Mouse (Mus musculus): ENCODE results near the gene Slc7a11. TPM values are rescaled to one million over a fixed set of nuclear protein-coding genes. Genes with fewer than 3 reads are reported as not detected.

The Slc7a11 gene
- polyA plus RNA-seq, 2 experiments = 2.6 to 5.8 TPM

DNA sequence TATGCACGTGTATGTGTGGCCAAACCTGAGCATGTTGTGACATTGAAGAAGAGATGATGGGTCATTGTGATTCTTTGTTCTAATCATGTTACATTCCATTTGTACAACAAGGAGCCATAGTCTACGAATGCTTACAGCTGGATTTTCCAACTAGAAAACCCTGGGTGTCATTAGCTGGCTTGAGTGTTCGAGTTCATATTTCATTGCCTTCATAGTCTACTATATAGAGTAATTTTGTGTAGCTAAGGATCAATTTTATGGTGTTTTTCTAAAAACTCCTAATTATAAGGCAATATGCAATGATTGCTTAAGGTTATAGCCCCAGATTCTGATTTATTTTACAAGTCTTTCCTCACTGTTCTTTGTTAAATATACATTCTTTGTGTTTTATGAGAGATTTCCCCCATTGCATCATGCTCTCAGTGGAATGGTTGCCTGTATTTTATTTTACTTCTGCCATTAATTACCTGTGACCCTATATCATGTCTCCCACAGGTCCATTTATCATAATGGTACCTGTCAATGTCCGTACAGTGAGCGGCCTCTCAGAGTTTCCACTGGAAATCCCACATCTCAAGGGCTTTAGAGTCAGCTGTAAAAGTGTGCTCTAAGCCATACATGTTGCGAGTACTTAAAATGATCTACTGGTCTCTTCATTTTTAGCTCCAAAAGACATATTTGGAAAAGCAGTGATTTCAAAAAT, 193.7 kb downstream of the Slc7a11 start:
- DNase-seq (ENCODE audit: low spot score) = peak; percentile 68
- no peak overlapping the region for H3K4me3 ChIP-seq (replicated peaks; ENCODE audit: low read length)
- no peaks in the 10 kb centered on the region for H3K9me3 ChIP-seq (ENCODE audit: control insufficient read depth, low read length)
- no peak for TF ChIP-seq POLR2A (IDR thresholded peaks at IDR 0.05; ENCODE audit: borderline replicate concordance, extremely low read depth, insufficient read depth, insufficient read length)
- peaks cover 12% of the 10 kb centered on the region for H3K4me1 ChIP-seq (ENCODE audit: control insufficient read depth, insufficient read depth, low read length)
- no peak overlapping the region for H3K27ac ChIP-seq (replicated peaks; ENCODE audit: low read depth, low read length)
- ATAC-seq (ENCODE audit: low FRiP score, low read depth) = peak; percentile 80
- H3K27me3 ChIP-seq (ENCODE audit: control insufficient read depth, insufficient read depth, low read length) = no peaks in the 10 kb centered on the region
- H3K4me2 ChIP-seq (replicated peaks; ENCODE audit: low read depth, low read length, severe bottlenecking) = no peak overlapping the region
- no peak overlapping the region for H3K9ac ChIP-seq (ENCODE audit: low read depth, low read length, severe bottlenecking)
- no peaks in the 10 kb centered on the region for H3K36me3 ChIP-seq (ENCODE audit: control insufficient read depth, insufficient read depth, low read length)
- WGBS = 33% methylated on average over 6 of the region's 6 CpGs

DNA sequence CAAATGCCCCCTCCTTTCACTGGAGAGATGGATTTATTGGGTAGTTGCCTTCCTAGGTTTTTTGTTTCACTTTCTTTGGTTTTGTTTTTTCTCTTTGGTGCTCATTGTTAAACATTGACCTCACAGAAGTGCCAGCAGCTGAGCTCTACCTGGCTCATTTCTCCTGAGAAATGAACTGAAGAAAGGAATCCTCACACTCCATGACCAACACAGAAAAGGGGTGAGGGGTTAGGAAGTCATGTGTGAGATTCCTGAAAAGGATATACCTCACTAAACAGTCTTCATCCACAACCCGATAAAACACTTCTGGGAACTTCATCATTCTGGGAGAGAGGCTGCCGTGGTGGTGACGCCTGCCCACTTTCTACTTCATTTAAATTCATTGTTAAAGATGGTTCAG, 207.4 kb downstream of the Slc7a11 start:
- WGBS = 84% methylated on average over 3 of the region's 3 CpGs
- Histone ChIP-seq H3K4me3 (replicated peaks; ENCODE audit: low read length) (no peak overlapping the region), H3K4me1 (ENCODE audit: control insufficient read depth, insufficient read depth, low read length) (no peaks in the 10 kb centered on the region), H3K9me3 (ENCODE audit: control insufficient read depth, low read length) (no peaks in the 10 kb centered on the region), H3K4me2 (replicated peaks; ENCODE audit: low read depth, low read length, severe bottlenecking) (no peak overlapping the region), H3K27me3 (ENCODE audit: control insufficient read depth, insufficient read depth, low read length) (no peaks in the 10 kb centered on the region), H3K36me3 (ENCODE audit: control insufficient read depth, insufficient read depth, low read length) (no peaks in the 10 kb centered on the region), H3K9ac (ENCODE audit: low read depth, low read length, severe bottlenecking) (no peak overlapping the region), H3K27ac (replicated peaks; ENCODE audit: low read depth, low read length) (no peak overlapping the region)
- DNase-seq (ENCODE audit: low spot score) (no peak), ATAC-seq (ENCODE audit: low FRiP score, low read depth) (no peak)
- TF ChIP-seq POLR2A (IDR thresholded peaks at IDR 0.05; ENCODE audit: borderline replicate concordance, extremely low read depth, insufficient read depth, insufficient read length) = no peak

DNA sequence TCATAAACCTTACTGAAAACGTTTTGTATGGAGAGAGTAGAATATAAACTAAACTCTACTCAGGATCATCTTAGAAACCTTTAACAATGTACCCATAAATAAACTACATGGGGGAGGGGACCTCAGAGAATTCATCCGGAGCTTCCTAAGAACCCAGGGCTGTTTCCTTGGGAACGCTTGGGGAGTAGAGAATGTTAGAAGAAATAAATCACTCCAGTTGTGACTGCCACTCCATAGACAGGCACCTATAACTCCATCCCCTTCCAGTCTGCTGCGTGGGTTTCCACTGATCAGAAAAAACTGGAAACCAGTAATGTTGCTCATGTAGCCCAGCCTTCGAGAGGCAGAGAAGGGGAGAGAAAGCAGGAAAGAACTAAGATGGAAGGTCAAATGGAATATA, 210.3 kb downstream of the Slc7a11 start:
- WGBS = 53% methylated on average over 5 of the region's 5 CpGs
- H3K36me3 ChIP-seq (ENCODE audit: control insufficient read depth, insufficient read depth, low read length) = no peaks in the 10 kb centered on the region
- no peak for DNase-seq (ENCODE audit: low spot score)
- no peak for TF ChIP-seq POLR2A (IDR thresholded peaks at IDR 0.05; ENCODE audit: borderline replicate concordance, extremely low read depth, insufficient read depth, insufficient read length)
- ATAC-seq (ENCODE audit: low FRiP score, low read depth) = no peak
- no peaks in the 10 kb centered on the region for H3K9me3 ChIP-seq (ENCODE audit: control insufficient read depth, low read length)
- H3K4me2 ChIP-seq (replicated peaks; ENCODE audit: low read depth, low read length, severe bottlenecking) = no peak overlapping the region
- no peak overlapping the region for H3K27ac ChIP-seq (replicated peaks; ENCODE audit: low read depth, low read length)
- H3K27me3 ChIP-seq (ENCODE audit: control insufficient read depth, insufficient read depth, low read length) = no peaks in the 10 kb centered on the region
- H3K4me1 ChIP-seq (ENCODE audit: control insufficient read depth, insufficient read depth, low read length) = no peaks in the 10 kb centered on the region
- H3K4me3 ChIP-seq (replicated peaks; ENCODE audit: low read length) = no peak overlapping the region
- H3K9ac ChIP-seq (ENCODE audit: low read depth, low read length, severe bottlenecking) = no peak overlapping the region

DNA sequence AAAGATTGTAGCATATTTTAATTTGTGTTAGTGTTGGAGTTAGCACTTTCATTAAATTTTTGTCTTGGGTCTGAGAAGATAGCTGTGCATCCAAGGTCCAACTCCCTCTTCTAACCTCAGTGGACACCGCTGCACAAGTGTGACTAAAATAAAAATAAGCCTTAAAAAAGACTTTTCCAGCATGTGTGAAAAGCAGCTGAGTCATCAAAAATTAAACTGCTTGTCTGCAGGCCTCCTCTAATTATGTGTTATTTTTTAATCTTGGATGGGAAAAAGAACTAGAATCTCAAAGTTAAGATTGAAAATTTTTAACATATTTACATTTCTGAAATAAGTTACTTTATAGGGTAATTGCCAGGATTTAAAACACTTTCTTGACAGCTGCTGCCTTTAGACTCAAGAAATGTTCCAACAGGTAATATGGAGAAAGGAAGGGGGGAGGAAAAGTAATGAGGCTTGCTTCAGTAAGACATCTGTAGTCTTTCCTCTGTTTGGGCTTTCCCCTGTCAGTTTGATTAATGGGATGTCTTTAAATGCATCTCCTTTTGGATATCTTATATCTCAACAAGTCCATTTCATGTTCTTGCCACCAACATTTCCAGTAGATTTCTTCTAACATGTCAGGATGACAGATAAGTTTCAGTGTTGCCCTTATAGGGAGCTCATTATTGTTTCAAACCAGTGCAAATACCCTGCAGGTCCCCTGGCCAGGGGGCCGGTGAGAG, 218.9 kb downstream of the Slc7a11 start:
- Histone ChIP-seq H3K27me3 (ENCODE audit: control insufficient read depth, insufficient read depth, low read length) (no peaks in the 10 kb centered on the region), H3K9me3 (ENCODE audit: control insufficient read depth, low read length) (no peaks in the 10 kb centered on the region), H3K27ac (replicated peaks; ENCODE audit: low read depth, low read length) (no peak overlapping the region), H3K4me3 (replicated peaks; ENCODE audit: low read length) (no peak overlapping the region), H3K36me3 (ENCODE audit: control insufficient read depth, insufficient read depth, low read length) (no peaks in the 10 kb centered on the region), H3K4me2 (replicated peaks; ENCODE audit: low read depth, low read length, severe bottlenecking) (no peak overlapping the region), H3K4me1 (ENCODE audit: control insufficient read depth, insufficient read depth, low read length) (no peaks in the 10 kb centered on the region), H3K9ac (ENCODE audit: low read depth, low read length, severe bottlenecking) (no peak overlapping the region)
- DNase-seq (ENCODE audit: low spot score) (no peak), ATAC-seq (ENCODE audit: low FRiP score, low read depth) (no peak)
- 67% methylated on average over 2 of the region's 2 CpGs for WGBS
- TF ChIP-seq POLR2A (IDR thresholded peaks at IDR 0.05; ENCODE audit: borderline replicate concordance, extremely low read depth, insufficient read depth, insufficient read length) = no peak

DNA sequence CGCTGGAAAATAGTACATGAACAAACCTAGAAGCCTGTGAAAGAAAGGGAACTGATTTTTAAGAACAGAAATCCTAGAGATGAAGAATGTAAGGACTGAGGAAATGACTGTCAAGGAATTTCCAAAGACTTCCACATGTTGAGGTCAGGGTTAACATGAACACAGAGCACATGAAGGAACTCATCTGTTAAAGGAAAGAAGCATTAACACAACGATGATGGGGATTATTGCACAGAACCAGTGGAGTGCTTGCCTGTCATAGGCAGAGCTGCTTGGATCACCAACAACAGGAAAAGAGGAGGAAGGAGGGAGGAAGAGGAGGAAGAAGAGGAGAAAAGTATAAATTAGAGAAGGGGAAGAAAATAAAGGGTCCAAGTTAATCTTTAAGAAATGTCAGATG, 223.0 kb downstream of the Slc7a11 start:
- no peak overlapping the region for H3K9ac ChIP-seq (ENCODE audit: low read depth, low read length, severe bottlenecking)
- H3K9me3 ChIP-seq (ENCODE audit: control insufficient read depth, low read length) = no peaks in the 10 kb centered on the region
- no peak overlapping the region for H3K27ac ChIP-seq (replicated peaks; ENCODE audit: low read depth, low read length)
- WGBS = 58% methylated on average over 2 of the region's 2 CpGs
- no peaks in the 10 kb centered on the region for H3K27me3 ChIP-seq (ENCODE audit: control insufficient read depth, insufficient read depth, low read length)
- no peaks in the 10 kb centered on the region for H3K36me3 ChIP-seq (ENCODE audit: control insufficient read depth, insufficient read depth, low read length)
- no peak for ATAC-seq (ENCODE audit: low FRiP score, low read depth)
- H3K4me1 ChIP-seq (ENCODE audit: control insufficient read depth, insufficient read depth, low read length) = no peaks in the 10 kb centered on the region
- no peak overlapping the region for H3K4me2 ChIP-seq (replicated peaks; ENCODE audit: low read depth, low read length, severe bottlenecking)
- no peak for TF ChIP-seq POLR2A (IDR thresholded peaks at IDR 0.05; ENCODE audit: borderline replicate concordance, extremely low read depth, insufficient read depth, insufficient read length)
- DNase-seq (ENCODE audit: low spot score) = no peak
- H3K4me3 ChIP-seq (replicated peaks; ENCODE audit: low read length) = no peak overlapping the region

All from limb, embryonic 14.5 days (tissue).